ENCODE assay signal across 8 mouse cellular contexts in the genomic region with DNA sequence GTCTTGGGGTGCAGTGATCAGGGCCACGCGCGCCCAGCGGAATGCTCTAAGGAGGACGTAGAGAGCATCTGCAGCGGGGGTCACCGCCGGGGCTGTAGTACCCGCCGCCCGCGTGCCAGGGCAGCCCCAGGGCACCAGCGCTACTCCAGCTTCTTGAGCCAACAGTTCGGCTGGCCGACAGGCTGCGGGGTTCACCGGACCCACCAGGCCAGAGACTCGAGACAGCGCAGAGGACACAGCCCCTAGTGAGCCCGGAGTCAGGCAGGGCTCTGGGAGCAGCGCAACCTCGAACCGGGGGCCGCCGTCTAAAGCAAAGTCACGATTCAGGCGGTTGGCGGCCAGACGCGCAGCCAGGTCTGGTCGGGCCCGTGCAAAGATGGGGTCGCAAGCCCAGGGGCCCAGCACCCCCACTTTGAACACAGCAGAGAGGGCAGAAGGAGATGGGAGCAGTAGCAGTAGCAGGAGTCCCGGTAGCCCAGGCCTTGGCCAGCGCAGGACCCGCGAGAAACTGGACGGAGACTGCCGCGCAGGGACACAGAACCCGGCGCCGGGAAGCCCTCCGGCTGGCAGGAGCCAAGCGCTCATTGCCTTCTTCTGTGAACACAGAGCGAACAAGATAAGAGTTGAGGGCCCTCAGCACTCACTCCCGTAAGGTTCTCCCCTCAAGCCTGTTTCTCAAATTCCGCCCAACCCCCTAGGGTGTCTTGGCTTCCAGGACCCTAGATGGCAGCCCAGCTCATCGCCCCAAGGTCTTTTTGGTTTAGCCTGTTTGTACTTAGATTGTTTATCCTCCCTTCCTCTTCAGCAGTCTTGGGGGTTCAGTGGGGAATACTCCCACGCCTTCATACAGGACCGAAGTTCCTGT. TPM values are rescaled to one million over a fixed set of nuclear protein-coding genes. Genes with fewer than 3 reads are reported as not detected.
DNase-seq lines count a peak whose midpoint lies in the region; ATAC-seq and TF ChIP-seq lines count a peak whose summit lies in the region.

No protein-coding gene starts in this region.

- no peaks in the 10 kb centered on the region for H3K36me3 ChIP-seq in spleen, adult 2 months (ENCODE audit: control insufficient read depth, insufficient read depth, low read length)
- no peaks in the 10 kb centered on the region for H3K36me3 ChIP-seq in limb, embryonic 13.5 days
- H3K36me3 ChIP-seq in stomach, embryonic 15.5 days: no peaks in the 10 kb centered on the region

- peaks cover 15% of the 10 kb centered on the region for H3K27me3 ChIP-seq in spleen, adult 2 months (ENCODE audit: control insufficient read depth, insufficient read depth, low read length)
- peaks cover 62% of the 10 kb centered on the region for H3K27me3 ChIP-seq in limb, embryonic 13.5 days
- peaks cover 21% of the 10 kb centered on the region for H3K27me3 ChIP-seq in stomach, embryonic 15.5 days (replicated peaks)

- H3K4me3 ChIP-seq in spleen, adult 2 months (ENCODE audit: extremely low read depth, insufficient read depth, insufficient read length): peak overlapping the region; percentile 38; the same call in 1 of the 2 replicates
- peak overlapping the region; percentile 50 for H3K4me3 ChIP-seq in limb, embryonic 13.5 days
- peak overlapping the region; percentile 48 for H3K4me3 ChIP-seq in stomach, embryonic 15.5 days (replicated peaks)

- no peak for TF ChIP-seq CTCF in spleen, adult 2 months (IDR thresholded peaks at IDR 0.05; ENCODE audit: extremely low read depth, insufficient read depth, insufficient read length, insufficient replicate concordance)

- DNase-seq in cerebellum, adult 9-11 months: peak; percentile 31
- no peak for DNase-seq in cerebellum, adult 9-10 months
- no peak for DNase-seq in spleen, adult 2 months (ENCODE audit: low read depth in 1 of 2, low spot score in 2 of 2)
- DNase-seq in spleen, postnatal 10 days (ENCODE audit: low spot score in 2 of 2): no peak
- no peak for DNase-seq in adrenal gland, postnatal 10 days
- no peak for DNase-seq in layer of hippocampus, adult 18-20 months (ENCODE audit: low spot score in 2 of 2)

- H3K27ac ChIP-seq in spleen, adult 2 months (ENCODE audit: insufficient read depth, low read length): no peak overlapping the region
- H3K27ac ChIP-seq in limb, embryonic 13.5 days: no peak overlapping the region
- H3K27ac ChIP-seq in stomach, embryonic 15.5 days: no peak overlapping the region

- H3K4me2 ChIP-seq in limb, embryonic 13.5 days (replicated peaks): peak overlapping the region; percentile 77
- H3K4me2 ChIP-seq in stomach, embryonic 15.5 days: peak overlapping the region; percentile 94

- peak overlapping the region; percentile 64 for H3K9ac ChIP-seq in limb, embryonic 13.5 days
- H3K9ac ChIP-seq in stomach, embryonic 15.5 days: no peak overlapping the region

- no peak for ATAC-seq in limb, embryonic 13.5 days (ENCODE audit: low FRiP score, low read depth)
- ATAC-seq in stomach, embryonic 15.5 days (ENCODE audit: insufficient read depth, low FRiP score, low read depth): no peak

- peaks cover 5% of the 10 kb centered on the region; the same call in 1 of the 2 replicates for H3K4me1 ChIP-seq in spleen, adult 2 months (ENCODE audit: control insufficient read depth, insufficient read depth, insufficient read length)
- peaks cover 19% of the 10 kb centered on the region for H3K4me1 ChIP-seq in limb, embryonic 13.5 days
- H3K4me1 ChIP-seq in stomach, embryonic 15.5 days: peaks cover 18% of the 10 kb centered on the region

- 18% methylated on average over 51 of the region's 51 CpGs for WGBS in spleen, adult 2 months
- 3% methylated on average over 51 of the region's 51 CpGs for WGBS in limb, embryonic 13.5 days
- WGBS in stomach, embryonic 15.5 days: 6% methylated on average over 51 of the region's 51 CpGs

- no peaks in the 10 kb centered on the region for H3K9me3 ChIP-seq in limb, embryonic 13.5 days
- no peaks in the 10 kb centered on the region for H3K9me3 ChIP-seq in stomach, embryonic 15.5 days

- TF ChIP-seq POLR2A in spleen, adult 2 months (IDR thresholded peaks at IDR 0.05; ENCODE audit: low read depth, low read length): no peak

RNA-seq across cellular contexts. Expression of a gene that starts 0.5 kb away (rescaled TPM):
- 0.02 and 0.04 TPM in 2 replicates for polyA plus RNA-seq in spleen, adult 2 months (2012; rRNA removed)
- 0.09 and 0.25 TPM in 2 replicates for polyA plus RNA-seq in limb, embryonic 13.5 days (2015; fragmentation: Nextera tagmentation; extraction: Ambion mirVana)
- 0.04 TPM in 1 of 2 replicates, not detected in the other for polyA plus RNA-seq in stomach, embryonic 15.5 days (2015; fragmentation: Nextera tagmentation; extraction: Ambion mirVana)
- not detected for total RNA-seq in adrenal gland, postnatal 10 days (2021)
- total RNA-seq in layer of hippocampus, adult 18-20 months (2021): 1 to 10 TPM; 1.5 to 1.6 TPM

RNA-seq across cellular contexts. Expression of a gene that starts 38.6 kb away (rescaled TPM):
- polyA plus RNA-seq in spleen, adult 2 months (2012; rRNA removed): 0.12 and 0.18 TPM in 2 replicates
- 0.08 and 0.09 TPM in 2 replicates for polyA plus RNA-seq in limb, embryonic 13.5 days (2015; fragmentation: Nextera tagmentation; extraction: Ambion mirVana)
- polyA plus RNA-seq in stomach, embryonic 15.5 days (2015; fragmentation: Nextera tagmentation; extraction: Ambion mirVana): 0.28 and 0.31 TPM in 2 replicates
- total RNA-seq in adrenal gland, postnatal 10 days (2021): not detected
- total RNA-seq in layer of hippocampus, adult 18-20 months (2021): 10 to 100 TPM in 1 of 2 experiments, 1 to 10 TPM in 1; 8.6 to 10.1 TPM
